Mouse (Mus musculus) left cerebral cortex, postnatal 10 days (tissue): ENCODE measurements around the gene Fasn. TPM values are rescaled to one million over a fixed set of nuclear protein-coding genes. Genes with fewer than 3 reads are reported as not detected.
"Not testable (repeated sequence)": the region's sequence is repeated elsewhere in the genome, so short reads cannot be mapped to it uniquely, and the experiment has no call there.

ENCODE experiments used
- DNase-seq, 2 experiments: peaks; one replicate each; pipeline ENCODE4 v3.0.0; 2021 to 2022; ENCODE audit warnings: low spot score in 2 of 2, mixed read lengths in 1 of 2; ENCODE audit errors: extremely low spot score in 1 of 2
- intact Hi-C: fragments of 180-260 bp; cut with DNase I; formaldehyde crosslinking; loops from one replicate; pipeline ENCODE4 v1.15.1; 2025
- total RNA-seq, 2 experiments: library from RNA; stranded (reverse); gene quantifications; 2 replicates each; pipeline ENCODE4 v1.2.3; 2021

Fasn gene
- total RNA-seq, 2 experiments from 2014 or later, result 258 to 269 TPM

DNA sequence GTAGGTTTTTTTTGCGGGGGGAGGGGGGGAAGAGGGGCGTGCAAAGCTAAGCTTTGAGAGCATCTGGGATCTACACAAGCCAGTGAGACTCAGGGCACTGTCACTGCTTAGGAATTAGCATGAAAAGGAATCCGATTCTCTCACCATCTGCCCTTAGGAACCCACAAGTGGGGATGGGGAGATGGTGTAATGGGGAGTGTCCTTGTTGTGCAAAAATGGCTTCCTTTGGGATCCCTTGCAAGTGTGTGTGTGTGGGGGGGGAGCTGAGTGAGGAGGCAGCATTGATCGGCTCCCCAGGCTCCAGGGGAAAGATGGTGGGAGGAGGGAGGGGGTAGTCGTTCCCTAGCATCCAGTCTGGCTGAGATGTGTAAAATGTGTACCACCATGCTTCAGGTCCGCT, 47.2 kb downstream of the Fasn start:
- DNase-seq, result no peak
- intact Hi-C loops, result loop anchor here (2.0 to 5.0 kb wide), 3 partner anchors 56 to 152 kb away; partner anchors contain the start of genes Notum, Rac3 and Sirt7

DNA sequence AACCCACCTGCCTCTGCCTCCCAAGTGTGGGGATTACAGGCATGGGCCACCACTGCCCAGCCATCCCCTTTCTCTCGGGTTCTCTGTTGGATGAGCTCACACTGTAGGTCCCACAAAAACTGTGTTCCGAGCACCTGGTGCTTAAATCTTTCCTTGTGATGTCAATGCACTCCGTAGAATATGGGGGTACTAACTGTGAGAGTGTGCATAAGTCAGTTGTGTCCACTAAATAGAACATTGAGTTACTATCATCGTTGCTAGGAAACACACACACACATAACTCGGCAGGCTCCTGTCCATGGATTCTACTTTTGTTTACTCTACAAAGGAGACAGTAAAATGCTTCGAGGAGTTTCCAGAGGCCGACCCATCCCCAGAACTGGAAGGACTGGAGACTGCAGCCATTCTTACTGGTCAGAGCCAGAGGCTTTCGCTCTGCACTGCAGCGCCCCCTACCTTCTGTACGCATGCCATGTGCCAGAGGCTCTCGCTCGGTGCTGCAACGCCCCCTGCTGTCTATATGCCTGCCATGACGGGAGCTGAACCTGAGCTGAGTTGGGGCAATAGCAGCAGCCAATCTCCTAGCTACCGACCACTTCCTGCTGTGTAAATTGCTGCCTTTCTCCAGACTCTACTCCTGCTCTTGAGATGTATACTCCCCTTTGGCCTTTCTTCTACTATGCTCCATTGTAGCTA, 48.4 kb downstream of the Fasn start:
- intact Hi-C loops, result loop anchor here (2.0 to 5.0 kb wide), 3 partner anchors 55 to 151 kb away; partner anchors contain the start of genes Notum, Rac3 and Sirt7
- peak; percentile 89 to 94 for DNase-seq

DNA sequence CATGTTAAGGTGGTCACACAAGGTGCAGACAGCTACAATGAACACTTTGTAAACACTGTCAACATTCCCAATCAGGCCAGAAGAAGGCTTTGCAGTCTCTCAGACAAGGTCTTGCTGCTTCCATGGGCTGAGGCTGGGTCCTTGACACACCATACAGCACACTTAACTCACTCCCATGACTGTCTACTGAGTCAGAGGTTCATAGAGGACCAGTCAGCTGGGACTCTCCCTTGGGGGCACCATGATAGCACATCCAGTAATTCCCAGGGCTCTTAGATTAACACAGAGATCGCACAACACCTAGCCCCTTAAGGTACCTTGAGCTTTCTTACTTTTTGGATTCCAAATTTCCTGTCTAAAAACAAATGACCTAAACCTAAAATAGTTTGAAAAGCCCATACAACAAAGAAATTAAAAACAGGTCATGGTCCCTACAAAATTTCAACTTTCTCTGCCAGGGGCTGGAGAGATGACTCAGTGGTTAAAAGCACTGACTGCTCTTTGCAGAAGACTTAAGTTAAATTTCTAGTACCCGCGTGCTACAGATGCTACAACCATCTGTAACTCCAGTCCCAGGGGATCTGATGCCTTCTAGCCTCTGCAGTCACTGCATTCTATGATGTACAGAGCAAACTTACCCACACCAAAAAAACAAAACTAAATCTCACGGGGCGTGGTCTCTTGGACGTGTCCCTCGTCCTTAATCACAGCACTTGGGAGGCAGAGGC, 50.7 kb downstream of the Fasn start:
- no peak for DNase-seq
- intact Hi-C loops, result no loop called here

DNA sequence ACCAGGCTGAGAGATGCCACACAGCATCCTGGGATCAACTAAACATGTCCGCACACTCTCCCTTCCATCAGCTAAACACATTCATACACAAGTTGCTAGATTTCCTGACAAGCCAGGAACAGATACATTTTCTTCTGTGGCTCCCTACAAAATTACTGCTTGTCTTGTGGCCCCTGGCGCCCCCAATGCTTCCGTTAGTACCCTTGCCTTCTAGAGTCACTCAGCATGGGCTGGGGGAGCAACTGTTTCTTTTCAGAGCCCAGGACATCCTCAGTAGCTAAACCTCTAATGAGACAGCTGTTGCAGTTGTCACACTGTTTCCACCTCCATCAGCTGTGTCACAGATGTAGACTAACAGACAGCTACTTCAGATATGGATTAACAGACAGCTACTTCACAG, 51.6 kb downstream of the Fasn start:
- no peak for DNase-seq
- intact Hi-C loops, result no loop called here

DNA sequence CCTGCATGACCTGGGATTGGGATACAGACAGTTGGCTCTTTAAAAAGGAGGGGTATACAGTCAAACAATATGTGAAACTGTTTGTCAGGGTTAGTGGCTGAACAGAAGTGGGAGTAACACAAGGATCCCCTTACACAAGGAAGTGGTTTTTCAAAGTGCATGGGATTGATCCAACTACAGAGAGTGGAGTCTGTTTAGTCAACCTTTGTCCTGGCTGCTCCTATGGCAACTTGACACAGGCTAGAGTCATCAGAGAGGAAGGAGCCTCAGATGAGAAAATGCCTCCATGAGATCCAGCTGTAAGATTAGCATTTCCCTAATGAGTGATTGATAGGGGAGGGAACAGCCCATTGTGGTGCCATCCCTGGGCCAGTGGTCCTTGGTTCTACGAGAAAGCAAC, 56.1 kb downstream of the Fasn start:
- intact Hi-C loops, result no loop called here
- DNase-seq, result no peak

DNA sequence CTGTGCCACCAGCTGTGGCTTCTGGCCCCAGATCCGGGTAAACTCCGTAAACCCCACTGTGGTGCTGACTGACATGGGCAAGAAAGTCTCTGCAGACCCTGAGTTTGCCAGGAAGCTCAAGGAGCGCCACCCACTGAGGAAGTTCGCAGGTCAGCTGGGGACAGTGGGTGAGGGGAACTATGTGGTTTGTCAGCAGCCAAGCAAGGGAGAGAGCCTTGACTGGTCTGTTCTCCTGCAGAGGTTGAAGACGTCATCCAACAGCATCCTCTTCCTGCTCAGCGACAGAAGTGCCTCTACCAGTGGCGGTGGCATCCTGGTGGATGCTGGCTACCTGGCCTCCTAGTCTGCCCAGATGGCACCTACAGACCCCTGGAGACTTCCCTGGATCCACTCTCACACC, 57.3 kb downstream of the Fasn start:
- intact Hi-C loops, DNase-seq: not testable (repeated sequence)

DNA sequence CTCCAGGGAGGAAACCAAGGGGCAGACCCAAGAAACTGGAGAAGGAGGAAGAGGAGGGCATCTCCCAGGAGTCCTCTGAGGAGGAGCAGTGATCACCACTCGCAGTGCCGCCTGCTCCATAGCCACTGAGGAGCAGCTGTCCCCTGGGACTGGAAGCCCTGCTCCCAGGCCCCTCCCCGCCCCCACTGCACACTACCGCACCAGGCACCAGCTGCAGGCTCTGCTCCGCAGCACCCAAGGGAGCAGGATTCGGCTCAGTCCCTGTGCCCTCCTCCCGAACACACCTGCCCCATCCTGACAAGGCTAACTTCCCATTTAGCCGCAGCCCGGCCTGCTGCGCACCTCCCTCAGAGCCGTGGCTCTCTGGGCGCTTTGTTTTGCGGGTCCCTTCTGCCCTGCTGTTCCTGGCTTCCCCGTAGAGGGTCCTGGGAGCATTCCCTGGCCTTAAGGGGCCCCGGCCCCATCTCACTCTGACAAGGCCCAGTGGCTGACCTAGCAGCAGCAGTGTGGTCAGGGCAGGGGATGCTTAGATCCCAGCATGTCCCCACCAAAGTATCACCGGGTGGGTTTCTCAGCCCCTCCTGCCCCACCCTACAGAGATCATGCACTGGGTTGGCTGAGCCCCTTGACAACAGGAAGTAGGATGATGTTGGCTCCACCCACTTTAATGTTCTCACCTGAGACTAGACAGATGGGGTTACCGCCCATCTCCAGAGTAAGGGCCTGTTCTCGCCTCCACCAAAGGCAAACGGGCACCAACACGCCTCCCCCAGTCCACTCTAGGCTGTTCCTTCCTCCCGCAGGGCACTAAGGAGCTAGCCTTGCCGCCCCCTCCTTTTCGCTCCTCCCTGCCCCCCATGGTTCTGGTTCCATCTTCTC, 61.0 kb downstream of the Fasn start:
- not testable (repeated sequence) for DNase-seq

GRCm38 (mm10) chr11:120762672-120763041, 61.7 kb downstream of the Fasn start, which contains the start of gene Hmga1b:
Hmga1b (plus strand) TSS chr11:120762794.
- intact Hi-C loops, DNase-seq: not testable (repeated sequence)

More for the DNA sequence above, 61.0 kb downstream of the Fasn start:
- intact Hi-C loops, result not testable (repeated sequence)

- intact Hi-C loops, result no loop called here
- DNase-seq, result no peak
Observed at GRCm38 (mm10) chr11:120761811-120762671, 62.3 kb downstream of the Fasn start.

DNA sequence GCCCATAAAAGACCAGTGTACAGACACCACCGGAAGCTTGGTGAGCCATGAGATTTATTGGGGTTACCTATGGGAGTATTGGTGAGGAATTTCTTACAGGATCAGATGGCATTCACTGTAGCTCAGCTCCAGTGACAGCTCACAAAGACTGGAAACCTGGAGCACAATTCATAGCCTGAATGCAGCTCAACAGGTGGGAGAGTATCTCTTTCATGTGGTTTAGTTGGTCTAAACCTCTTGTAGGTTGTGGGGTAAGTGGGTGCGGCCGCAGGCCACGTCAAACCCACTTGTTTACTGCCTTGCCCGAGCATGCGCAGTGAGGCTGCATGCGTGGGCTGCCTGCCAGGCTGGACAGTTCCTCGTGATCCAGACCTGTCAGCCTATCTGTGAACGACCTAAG, 64.1 kb downstream of the Fasn start:
- intact Hi-C loops, result no loop called here
- DNase-seq, result no peak

Other genes with a start within 250 kb of the Fasn start
- 100 to 1,000 TPM; 406 to 417 TPM for gene Arhgdia, start 242.9 kb downstream of the Fasn start, total RNA-seq
- gene Alyref, start 226.2 kb downstream of the Fasn start, total RNA-seq, result 10 to 100 TPM; 69.3 to 76.5 TPM
- 100 to 1,000 TPM; 102 to 110 TPM for gene Anapc11, start 226.1 kb downstream of the Fasn start, total RNA-seq
- not detected for gene Npb, start 216.1 kb downstream of the Fasn start, total RNA-seq
- 100 to 1,000 TPM; 130 TPM for gene Pcyt2, start 206.6 kb downstream of the Fasn start, total RNA-seq
- gene Sirt7, start 199.3 kb downstream of the Fasn start, total RNA-seq, result 10 to 100 TPM; 37.5 to 40.6 TPM
- gene Mafg, start 190.9 kb downstream of the Fasn start, total RNA-seq, result 10 to 100 TPM; 84.4 to 84.7 TPM
- gene Pycr1, start 180.8 kb downstream of the Fasn start, total RNA-seq, result 1 to 10 TPM; 3.0 to 3.8 TPM
- gene Myadml2, start 176.4 kb downstream of the Fasn start, total RNA-seq, result 1 to 10 TPM; 3.1 to 3.5 TPM
- gene Notum, start 163.4 kb downstream of the Fasn start, total RNA-seq, result 1 to 10 TPM; 4.2 to 5.7 TPM
- 10 to 100 TPM; 59.1 to 66.6 TPM for gene Aspscr1, start 151.6 kb downstream of the Fasn start, total RNA-seq
- 10 to 100 TPM; 24.5 to 26.0 TPM for gene Cenpx, start 110.8 kb downstream of the Fasn start, total RNA-seq
- gene Lrrc45, start 110.6 kb downstream of the Fasn start, total RNA-seq, result 10 to 100 TPM; 58.3 to 66.0 TPM
- gene Rac3, start 103.1 kb downstream of the Fasn start, total RNA-seq, result 100 to 1,000 TPM; 265 to 293 TPM
- gene Dcxr, start 97.3 kb downstream of the Fasn start, total RNA-seq, result 1 to 10 TPM; 5.9 to 6.4 TPM
- gene Cbr2, start 92.4 kb downstream of the Fasn start, total RNA-seq, result 1 to 10 TPM; 3.3 to 3.7 TPM
- 10 to 100 TPM; 25.0 to 46.6 TPM for gene Hmga1b, start 61.8 kb downstream of the Fasn start, total RNA-seq
- gene Rfng, start 40.3 kb downstream of the Fasn start, total RNA-seq, result 10 to 100 TPM; 88.1 to 88.4 TPM
- gene Gps1, start 40.3 kb downstream of the Fasn start, total RNA-seq, result 100 to 1,000 TPM; 147 to 148 TPM
- 10 to 100 TPM; 37.4 to 40.7 TPM for gene Dus1l, start 28.1 kb downstream of the Fasn start, total RNA-seq
- gene Ccdc57, start 108.3 kb upstream of the Fasn start, total RNA-seq, result 1 to 10 TPM; 8.1 to 8.4 TPM
- 1 to 10 TPM; 3.6 to 5.1 TPM for gene Slc16a3, start 123.9 kb upstream of the Fasn start, total RNA-seq
- 100 to 1,000 TPM; 112 to 119 TPM for gene Csnk1d, start 166.8 kb upstream of the Fasn start, total RNA-seq
- not detected for gene Cd7, start 214.9 kb upstream of the Fasn start, total RNA-seq
- not detected for gene Sectm1b, start 239.0 kb upstream of the Fasn start, total RNA-seq